Mouse (Mus musculus): Measurements from ENCODE around the gene Krt12. TPM values are rescaled to one million over a fixed set of nuclear protein-coding genes. Genes with fewer than 3 reads are reported as not detected.
A peak's percentile ranks its signal among the peaks of the same experiment; 100 is the strongest.

Krt12 gene
- not detected in 2 replicates for polyA plus RNA-seq (2014; fragmentation: Nextera tagmentation; extraction: Ambion mirVana)

DNA sequence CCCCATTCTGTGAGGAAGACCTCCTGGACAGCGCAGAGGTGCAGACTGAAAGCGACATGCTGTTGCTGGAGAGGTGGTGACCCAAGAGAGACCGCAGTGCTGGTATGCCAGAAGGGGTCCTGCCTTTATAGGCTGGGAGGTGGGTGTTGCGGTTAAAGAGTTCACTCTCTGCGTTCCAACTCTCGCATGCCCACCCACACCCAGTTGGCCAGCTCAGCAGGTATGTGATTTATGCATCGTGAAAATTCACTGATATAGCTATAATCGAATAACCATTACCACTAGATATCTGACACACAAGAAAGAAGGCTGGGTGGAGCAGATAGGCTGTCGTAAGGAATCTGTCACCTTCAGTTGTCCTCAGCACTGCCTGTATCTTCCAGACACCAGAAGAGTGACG, at the start of gene Krt12:
Gene Krt12, minus strand, starts transcription at position 101 of the 400 bp plus-strand sequence.
- ATAC-seq (replicated peaks; ENCODE audit: insufficient number of reproducible peaks, low FRiP score, low TSS enrichment, low read depth): no peak
- no peaks in the 10 kb centered on the region for H3K36me3 ChIP-seq (replicated peaks; ENCODE audit: control insufficient read depth, insufficient read depth, low read depth, low read length)
- WGBS: 91% methylated on average over 10 of the region's 10 CpGs

DNA sequence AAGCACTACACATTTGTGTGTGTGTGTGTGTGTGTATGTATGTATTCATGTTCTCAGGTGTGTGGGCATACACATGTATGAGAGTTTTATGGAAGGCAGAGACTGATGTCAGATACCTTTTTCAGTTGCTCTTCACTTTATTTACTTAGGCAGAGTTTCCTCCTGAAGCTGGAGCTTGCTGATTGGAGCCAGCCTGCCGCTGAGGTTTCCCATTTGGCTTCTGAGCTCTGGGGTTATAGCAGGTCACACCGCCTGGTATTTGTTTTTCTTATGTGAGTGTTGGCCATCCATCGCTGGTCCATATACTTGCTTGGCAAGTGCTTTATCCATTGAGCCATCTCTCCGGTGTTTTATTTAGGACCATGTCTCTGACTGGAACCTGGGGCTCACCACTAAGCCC, 47.2 kb upstream of the Krt12 start:
- ATAC-seq (replicated peaks; ENCODE audit: insufficient number of reproducible peaks, low FRiP score, low TSS enrichment, low read depth) (no peak), DNase-seq (ENCODE audit: low spot score) (no peak)
- Histone ChIP-seq H3K9me3 (replicated peaks; ENCODE audit: control insufficient read depth, low read length) (no peaks in the 10 kb centered on the region), H3K27ac (replicated peaks; ENCODE audit: low read depth, low read length) (no peak overlapping the region), H3K4me2 (ENCODE audit: low read depth, low read length) (no peak overlapping the region), H3K9ac (replicated peaks; ENCODE audit: low read length) (no peak overlapping the region), H3K27me3 (ENCODE audit: control insufficient read depth, insufficient read depth, low read length) (no peaks in the 10 kb centered on the region), H3K36me3 (replicated peaks; ENCODE audit: control insufficient read depth, insufficient read depth, low read depth, low read length) (no peaks in the 10 kb centered on the region), H3K4me3 (ENCODE audit: low read depth, low read length) (no peak overlapping the region), H3K4me1 (ENCODE audit: control insufficient read depth, insufficient read depth, low read length) (no peaks in the 10 kb centered on the region)
- 76% methylated on average over 4 of the region's 4 CpGs for WGBS

More for the DNA sequence above, at the start of gene Krt12:
- no peak within 1 kb of the TSS for H3K9ac ChIP-seq (replicated peaks; ENCODE audit: low read length)
- no peaks in the 10 kb centered on the region for H3K27me3 ChIP-seq (ENCODE audit: control insufficient read depth, insufficient read depth, low read length)
- H3K4me1 ChIP-seq (ENCODE audit: control insufficient read depth, insufficient read depth, low read length): no peaks in the 10 kb centered on the region
- H3K4me3 ChIP-seq (ENCODE audit: low read depth, low read length): no peak within 1 kb of the TSS
- no peak within 1 kb of the TSS for H3K27ac ChIP-seq (replicated peaks; ENCODE audit: low read depth, low read length)
- no peaks in the 10 kb centered on the region for H3K9me3 ChIP-seq (replicated peaks; ENCODE audit: control insufficient read depth, low read length)
- no peak within 1 kb of the TSS for H3K4me2 ChIP-seq (ENCODE audit: low read depth, low read length)
- no peak for DNase-seq (ENCODE audit: low spot score)

DNA sequence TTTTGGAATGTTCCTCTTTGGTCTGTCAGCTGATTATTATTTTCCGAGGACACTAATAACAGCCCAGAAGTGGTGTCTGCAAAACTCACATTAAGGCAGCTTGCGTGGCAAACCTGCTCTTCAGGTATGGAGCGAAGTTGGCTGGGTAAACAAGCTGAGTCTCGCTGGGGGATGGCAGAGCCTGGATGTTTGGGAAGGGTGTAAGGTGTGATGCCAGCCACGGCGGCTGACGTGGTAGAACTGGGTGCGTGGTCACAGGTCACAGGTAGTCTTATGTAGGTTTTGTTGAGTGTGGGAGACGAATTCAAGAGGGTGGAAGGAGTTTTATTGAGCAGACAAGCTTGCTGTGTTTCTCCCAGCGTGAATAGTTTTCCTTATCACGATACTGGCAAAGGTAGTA, 46.5 kb upstream of the Krt12 start:
- H3K4me1 ChIP-seq (ENCODE audit: control insufficient read depth, insufficient read depth, low read length): no peaks in the 10 kb centered on the region
- WGBS: 86% methylated on average over 11 of the region's 11 CpGs
- H3K9ac ChIP-seq (replicated peaks; ENCODE audit: low read length): no peak overlapping the region
- DNase-seq (ENCODE audit: low spot score) (no peak), ATAC-seq (replicated peaks; ENCODE audit: insufficient number of reproducible peaks, low FRiP score, low TSS enrichment, low read depth) (no peak)
- H3K27me3 ChIP-seq (ENCODE audit: control insufficient read depth, insufficient read depth, low read length): no peaks in the 10 kb centered on the region
- H3K27ac ChIP-seq (replicated peaks; ENCODE audit: low read depth, low read length): no peak overlapping the region
- H3K4me3 ChIP-seq (ENCODE audit: low read depth, low read length): no peak overlapping the region
- H3K9me3 ChIP-seq (replicated peaks; ENCODE audit: control insufficient read depth, low read length): no peaks in the 10 kb centered on the region
- no peaks in the 10 kb centered on the region for H3K36me3 ChIP-seq (replicated peaks; ENCODE audit: control insufficient read depth, insufficient read depth, low read depth, low read length)
- no peak overlapping the region for H3K4me2 ChIP-seq (ENCODE audit: low read depth, low read length)

DNA sequence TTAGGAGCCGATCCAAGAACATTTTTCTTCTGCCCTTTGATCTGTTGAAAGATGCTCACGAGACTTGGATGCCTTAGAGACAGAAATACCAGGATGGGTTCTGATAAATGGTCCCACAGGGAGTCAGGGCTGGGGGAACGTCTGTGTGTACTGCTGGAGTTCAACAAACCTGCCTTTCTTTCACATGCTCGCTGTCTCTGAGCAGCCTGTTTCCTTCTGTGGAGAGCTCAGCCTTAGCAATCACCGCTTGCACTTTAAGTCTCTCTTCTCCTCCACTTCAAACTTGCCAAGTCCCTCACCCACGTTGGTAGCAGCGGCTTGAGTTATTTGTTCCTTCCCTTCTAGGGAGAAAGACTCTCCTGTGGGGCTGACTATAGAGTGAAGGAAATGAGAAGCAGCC, 44.3 kb upstream of the Krt12 start:
- no peak overlapping the region for H3K27ac ChIP-seq (replicated peaks; ENCODE audit: low read depth, low read length)
- no peaks in the 10 kb centered on the region for H3K4me1 ChIP-seq (ENCODE audit: control insufficient read depth, insufficient read depth, low read length)
- 32% methylated on average over 7 of the region's 7 CpGs for WGBS
- no peak overlapping the region for H3K4me2 ChIP-seq (ENCODE audit: low read depth, low read length)
- no peaks in the 10 kb centered on the region for H3K27me3 ChIP-seq (ENCODE audit: control insufficient read depth, insufficient read depth, low read length)
- no peak for ATAC-seq (replicated peaks; ENCODE audit: insufficient number of reproducible peaks, low FRiP score, low TSS enrichment, low read depth)
- DNase-seq (ENCODE audit: low spot score): no peak
- no peak overlapping the region for H3K9ac ChIP-seq (replicated peaks; ENCODE audit: low read length)
- H3K4me3 ChIP-seq (ENCODE audit: low read depth, low read length): no peak overlapping the region
- no peaks in the 10 kb centered on the region for H3K36me3 ChIP-seq (replicated peaks; ENCODE audit: control insufficient read depth, insufficient read depth, low read depth, low read length)
- H3K9me3 ChIP-seq (replicated peaks; ENCODE audit: control insufficient read depth, low read length): no peaks in the 10 kb centered on the region

DNA sequence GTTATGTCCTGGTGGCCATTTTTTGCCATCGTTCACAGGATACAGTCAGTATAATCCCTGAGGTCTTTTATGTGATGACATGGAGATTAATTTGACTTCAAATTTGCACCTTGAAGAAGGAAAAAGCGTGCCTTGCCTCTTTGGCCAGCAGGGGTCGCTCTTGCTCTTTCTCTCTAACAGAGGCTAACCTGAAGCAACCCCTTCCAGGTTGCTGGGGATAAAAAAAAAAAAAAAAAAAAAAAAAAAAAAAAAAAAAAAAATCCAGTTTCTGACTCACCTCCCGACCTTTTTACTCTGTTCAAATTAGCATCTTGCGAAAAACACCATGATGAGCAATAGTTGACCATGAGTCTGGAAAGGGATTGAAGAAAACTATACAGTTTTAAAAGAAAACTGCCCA, 42.8 kb upstream of the Krt12 start:
- DNase-seq (ENCODE audit: low spot score) (peak; percentile 92), ATAC-seq (replicated peaks; ENCODE audit: insufficient number of reproducible peaks, low FRiP score, low TSS enrichment, low read depth) (no peak)
- Histone ChIP-seq H3K4me2 (ENCODE audit: low read depth, low read length) (no peak overlapping the region), H3K4me3 (ENCODE audit: low read depth, low read length) (no peak overlapping the region), H3K27ac (replicated peaks; ENCODE audit: low read depth, low read length) (no peak overlapping the region), H3K9me3 (replicated peaks; ENCODE audit: control insufficient read depth, low read length) (no peaks in the 10 kb centered on the region), H3K9ac (replicated peaks; ENCODE audit: low read length) (no peak overlapping the region), H3K27me3 (ENCODE audit: control insufficient read depth, insufficient read depth, low read length) (no peaks in the 10 kb centered on the region), H3K4me1 (ENCODE audit: control insufficient read depth, insufficient read depth, low read length) (no peaks in the 10 kb centered on the region), H3K36me3 (replicated peaks; ENCODE audit: control insufficient read depth, insufficient read depth, low read depth, low read length) (no peaks in the 10 kb centered on the region)
- WGBS: 3% methylated on average over 5 of the region's 5 CpGs

DNA sequence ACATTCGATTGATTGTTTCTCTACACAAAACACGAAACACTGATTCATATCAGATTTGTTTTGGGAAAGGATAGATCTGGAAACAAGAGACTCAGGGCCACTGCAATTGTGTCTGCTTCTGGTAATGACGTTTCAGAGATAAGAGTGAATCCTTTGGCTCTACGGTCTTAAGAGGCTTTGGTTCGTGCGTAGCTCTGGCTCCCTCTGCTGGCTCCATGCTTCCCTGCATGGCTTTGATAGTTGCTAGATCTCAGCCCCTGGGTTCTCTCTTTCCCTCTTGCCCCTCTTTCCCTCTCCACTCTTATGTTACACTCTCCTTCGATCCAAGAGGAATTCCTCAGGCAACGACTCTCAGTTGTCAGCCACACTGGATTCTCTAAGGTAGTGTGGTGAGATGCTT, 41.1 kb upstream of the Krt12 start:
- H3K27ac ChIP-seq (replicated peaks; ENCODE audit: low read depth, low read length): no peak overlapping the region
- no peaks in the 10 kb centered on the region for H3K9me3 ChIP-seq (replicated peaks; ENCODE audit: control insufficient read depth, low read length)
- H3K9ac ChIP-seq (replicated peaks; ENCODE audit: low read length): no peak overlapping the region
- H3K4me2 ChIP-seq (ENCODE audit: low read depth, low read length): no peak overlapping the region
- ATAC-seq (replicated peaks; ENCODE audit: insufficient number of reproducible peaks, low FRiP score, low TSS enrichment, low read depth): no peak
- H3K27me3 ChIP-seq (ENCODE audit: control insufficient read depth, insufficient read depth, low read length): no peaks in the 10 kb centered on the region
- no peaks in the 10 kb centered on the region for H3K36me3 ChIP-seq (replicated peaks; ENCODE audit: control insufficient read depth, insufficient read depth, low read depth, low read length)
- no peaks in the 10 kb centered on the region for H3K4me1 ChIP-seq (ENCODE audit: control insufficient read depth, insufficient read depth, low read length)
- WGBS: 12% methylated on average over 8 of the region's 8 CpGs
- no peak overlapping the region for H3K4me3 ChIP-seq (ENCODE audit: low read depth, low read length)
- peak; percentile 82 for DNase-seq (ENCODE audit: low spot score)

DNA sequence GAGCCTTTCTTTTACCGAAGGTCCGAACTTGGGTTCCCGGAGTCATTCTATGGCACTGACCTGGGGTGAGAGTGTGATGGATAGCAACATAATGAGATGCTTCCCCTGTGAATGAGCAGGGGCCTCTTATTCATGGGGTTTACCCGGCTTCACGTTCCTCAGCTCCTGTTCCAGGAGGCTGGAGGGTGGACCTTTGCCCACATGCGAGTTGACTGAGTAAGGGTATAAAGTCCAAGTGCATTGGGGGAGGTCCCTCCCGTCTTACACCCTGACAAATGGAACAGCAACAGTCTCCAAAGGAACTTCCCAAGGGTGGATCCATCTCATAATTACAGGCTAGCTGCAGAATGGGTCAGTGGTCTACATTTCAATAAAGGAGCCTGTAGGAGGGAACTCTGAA, 39.7 kb upstream of the Krt12 start:
- Histone ChIP-seq H3K27me3 (ENCODE audit: control insufficient read depth, insufficient read depth, low read length) (no peaks in the 10 kb centered on the region), H3K9me3 (replicated peaks; ENCODE audit: control insufficient read depth, low read length) (no peaks in the 10 kb centered on the region), H3K4me3 (ENCODE audit: low read depth, low read length) (no peak overlapping the region), H3K36me3 (replicated peaks; ENCODE audit: control insufficient read depth, insufficient read depth, low read depth, low read length) (no peaks in the 10 kb centered on the region), H3K4me2 (ENCODE audit: low read depth, low read length) (no peak overlapping the region), H3K4me1 (ENCODE audit: control insufficient read depth, insufficient read depth, low read length) (no peaks in the 10 kb centered on the region), H3K27ac (replicated peaks; ENCODE audit: low read depth, low read length) (no peak overlapping the region), H3K9ac (replicated peaks; ENCODE audit: low read length) (no peak overlapping the region)
- DNase-seq (ENCODE audit: low spot score) (no peak), ATAC-seq (replicated peaks; ENCODE audit: insufficient number of reproducible peaks, low FRiP score, low TSS enrichment, low read depth) (no peak)
- WGBS: 65% methylated on average over 7 of the region's 7 CpGs

DNA sequence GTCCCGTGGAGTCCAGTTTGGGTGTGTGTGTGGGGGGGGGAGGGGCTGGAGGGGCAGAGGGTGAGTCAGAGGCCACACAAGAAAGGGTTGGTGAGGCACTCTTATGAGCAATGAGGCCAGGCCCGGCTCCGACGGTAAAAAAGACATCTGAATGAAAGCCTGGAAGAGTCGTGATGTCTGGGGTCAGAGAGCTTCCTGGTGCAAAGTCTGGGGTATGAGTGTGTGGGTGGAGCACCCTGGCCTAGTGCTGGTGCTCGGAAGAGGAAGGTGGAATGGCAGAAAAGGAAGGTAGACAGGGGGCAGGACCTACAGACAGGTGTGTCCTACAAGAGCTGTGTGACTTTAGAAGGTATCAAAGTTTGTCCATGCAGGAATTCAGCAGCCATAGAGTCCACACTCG, 36.8 kb upstream of the Krt12 start:
- 69% methylated on average over 7 of the region's 7 CpGs for WGBS
- DNase-seq (ENCODE audit: low spot score) (no peak), ATAC-seq (replicated peaks; ENCODE audit: insufficient number of reproducible peaks, low FRiP score, low TSS enrichment, low read depth) (no peak)
- Histone ChIP-seq H3K36me3 (replicated peaks; ENCODE audit: control insufficient read depth, insufficient read depth, low read depth, low read length) (no peaks in the 10 kb centered on the region), H3K27ac (replicated peaks; ENCODE audit: low read depth, low read length) (no peak overlapping the region), H3K4me1 (ENCODE audit: control insufficient read depth, insufficient read depth, low read length) (no peaks in the 10 kb centered on the region), H3K27me3 (ENCODE audit: control insufficient read depth, insufficient read depth, low read length) (no peaks in the 10 kb centered on the region), H3K9me3 (replicated peaks; ENCODE audit: control insufficient read depth, low read length) (no peaks in the 10 kb centered on the region), H3K9ac (replicated peaks; ENCODE audit: low read length) (no peak overlapping the region), H3K4me3 (ENCODE audit: low read depth, low read length) (no peak overlapping the region), H3K4me2 (ENCODE audit: low read depth, low read length) (no peak overlapping the region)
